Mouse (Mus musculus) heart, embryonic 14.5 days (tissue): ENCODE data around the gene Otx2. TPM values are rescaled to one million over a fixed set of nuclear protein-coding genes. Genes with fewer than 3 reads are reported as not detected.

Experiments used
- ATAC-seq: fragments of 200-750 bp; cut with Nextera tagmentation; 2 replicates; pipeline ENCODE4 v1.8.0; 2017; ENCODE audit warnings: low read depth, moderate TSS enrichment; ENCODE audit not compliant: insufficient number of reproducible peaks, insufficient read depth, low FRiP score
- H3K27ac ChIP-seq, 2 experiments: fragments of 200-500 bp in 1 of 2; fragments of 300-500 bp in 1 of 2; sonication (generic) in 1 of 2; replicated peaks in 1 of 2; 2 replicates each; pipeline ENCODE4 v1.5.1; 2012 to 2014; ENCODE audit warnings: low read depth in 2 of 2, low read length in 2 of 2, control low read depth in 1 of 2, mild to moderate bottlenecking in 1 of 2, mixed read lengths in 1 of 2; ENCODE audit not compliant: control insufficient read depth in 1 of 2, insufficient read depth in 1 of 2
- H3K27me3 ChIP-seq: fragments of 300-500 bp; sonication (generic); 2 replicates; pipeline ENCODE4 v1.6.1; 2014; ENCODE audit warnings: mild to moderate bottlenecking, low read length, control low read depth; ENCODE audit not compliant: control insufficient read depth, insufficient read depth
- H3K36me3 ChIP-seq: fragments of 300-500 bp; sonication (generic); 2 replicates; pipeline ENCODE4 v1.6.1; 2014; ENCODE audit warnings: mild to moderate bottlenecking, control low read depth, low read length, mixed read lengths; ENCODE audit not compliant: control insufficient read depth, insufficient read depth
- H3K4me1 ChIP-seq, 2 experiments: fragments of 200-500 bp in 1 of 2; fragments of 300-500 bp in 1 of 2; sonication (generic) in 1 of 2; 2 replicates each; pipeline ENCODE4 v1.6.1; 2012 to 2014; ENCODE audit warnings: low read length in 2 of 2, control low read depth in 1 of 2, mixed read lengths in 1 of 2; ENCODE audit not compliant: control insufficient read depth in 2 of 2, insufficient read depth in 2 of 2
- H3K4me2 ChIP-seq: fragments of 300-500 bp; sonication (generic); 2 replicates; pipeline ENCODE4 v1.6.1; 2014; ENCODE audit warnings: mild to moderate bottlenecking, low read length
- H3K4me3 ChIP-seq, 2 experiments: fragments of 200-500 bp in 1 of 2; fragments of 300-500 bp in 1 of 2; sonication (generic) in 1 of 2; 2 replicates each; pipeline ENCODE4 v1.5.1; 2012 to 2014; ENCODE audit warnings: low read length in 2 of 2, mild to moderate bottlenecking in 2 of 2, control low read depth in 1 of 2, low read depth in 1 of 2, moderate library complexity in 1 of 2; ENCODE audit not compliant: control insufficient read depth in 1 of 2, insufficient read depth in 1 of 2
- H3K9ac ChIP-seq: fragments of 300-500 bp; sonication (generic); 2 replicates; pipeline ENCODE4 v1.6.1; 2014; ENCODE audit warnings: mild to moderate bottlenecking, low read length
- H3K9me3 ChIP-seq: fragments of 300-500 bp; sonication (generic); 2 replicates; pipeline ENCODE4 v1.6.1; 2016; ENCODE audit warnings: low read length, control low read depth; ENCODE audit not compliant: control insufficient read depth
- WGBS: fragments of 180-500 bp; shearing (Covaris S2); extraction: QIAGEN DNeasy Blood & Tissue Kit; methylation state at CpG from one replicate; pipeline ENCODE4 v1.1.7; 2014; 5-methylcytosine and 5-hydroxymethylcytosine counted together
- polyA plus RNA-seq: library from polyadenylated mRNA; unstranded; fragments of >200 nt; fragmentation: Nextera tagmentation; extraction: Ambion mirVana; gene quantifications from 2 replicates; pipeline ENCODE4 v1.2.1, GENCODE M21; 2014

The Otx2 gene
- polyA plus RNA-seq, 1 experiment from 2014 or later, result not detected

- no peak overlapping the region for H3K4me3 ChIP-seq
Observed at GRCm38 (mm10) chr14:48655792-48656550, 17.6 kb downstream of the Otx2 start.

DNA sequence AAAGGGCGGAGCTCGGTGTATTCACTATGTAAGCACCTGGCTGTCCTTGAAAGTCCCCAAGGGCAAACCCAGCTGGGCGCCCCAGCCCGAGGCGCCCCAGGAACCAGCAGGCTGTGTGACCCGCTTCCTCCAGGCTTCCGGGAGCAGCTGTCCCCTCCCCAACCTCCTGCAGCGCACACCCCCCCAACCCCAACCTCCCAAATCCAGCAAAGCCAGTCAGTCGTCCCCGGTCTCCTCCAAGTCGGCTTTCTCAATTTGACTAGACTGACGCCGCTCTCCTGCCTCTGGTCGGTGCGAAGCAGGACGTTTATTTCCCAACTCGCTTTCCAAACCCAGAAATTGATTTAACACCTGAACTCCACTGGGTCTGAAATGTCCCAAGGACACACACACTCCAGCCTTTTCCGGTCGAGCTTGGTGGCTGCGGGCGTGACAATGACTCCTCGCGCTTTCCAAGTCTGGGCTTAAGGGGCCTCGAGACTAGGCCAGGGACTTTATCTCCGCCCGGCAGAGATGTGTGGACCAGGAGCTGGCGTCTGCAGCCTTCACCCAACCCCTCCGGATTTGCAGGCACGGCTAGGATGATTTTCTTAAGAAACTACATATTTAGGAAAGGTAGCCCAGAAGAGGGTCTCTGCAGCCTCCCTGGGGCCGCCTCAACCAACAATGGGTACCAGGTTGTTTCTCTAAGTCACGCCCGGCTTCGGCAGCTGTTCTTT lies 18.4 kb downstream of the Otx2 start:
- peaks cover 98% of the 10 kb centered on the region for H3K27me3 ChIP-seq
- no peak overlapping the region for H3K9ac ChIP-seq
- no peak overlapping the region for H3K27ac ChIP-seq
- H3K9me3 ChIP-seq, result no peaks in the 10 kb centered on the region
- H3K4me3 ChIP-seq, result peak overlapping the region in 1 of 2 experiments; percentile 1; a peak in 2 of 4 replicates
- 0 out of 2 replicates have a peak overlapping the region, but pooled peaks have one; percentile 7 for H3K4me2 ChIP-seq
- H3K36me3 ChIP-seq, result no peaks in the 10 kb centered on the region
- ATAC-seq, result no peak; the same call in 1 of the 2 replicates
- peaks cover 0 to 6% of the 10 kb centered on the region in 2 experiments; a peak in 1 of 4 replicates for H3K4me1 ChIP-seq
- 2% methylated on average over 33 of the region's 33 CpGs for WGBS

More at GRCm38 (mm10) chr14:48655792-48656550, 17.6 kb downstream of the Otx2 start:
- Histone ChIP-seq H3K4me1 (peaks cover 0 to 6% of the 10 kb centered on the region in 2 experiments; a peak in 1 of 4 replicates), H3K4me2 (no peak overlapping the region), H3K27ac (no peak overlapping the region), H3K27me3 (peaks cover 99% of the 10 kb centered on the region), H3K36me3 (no peaks in the 10 kb centered on the region), H3K9ac (no peak overlapping the region), H3K9me3 (no peaks in the 10 kb centered on the region)
- 11% methylated on average over 21 of the region's 21 CpGs for WGBS
- no peak for ATAC-seq

DNA sequence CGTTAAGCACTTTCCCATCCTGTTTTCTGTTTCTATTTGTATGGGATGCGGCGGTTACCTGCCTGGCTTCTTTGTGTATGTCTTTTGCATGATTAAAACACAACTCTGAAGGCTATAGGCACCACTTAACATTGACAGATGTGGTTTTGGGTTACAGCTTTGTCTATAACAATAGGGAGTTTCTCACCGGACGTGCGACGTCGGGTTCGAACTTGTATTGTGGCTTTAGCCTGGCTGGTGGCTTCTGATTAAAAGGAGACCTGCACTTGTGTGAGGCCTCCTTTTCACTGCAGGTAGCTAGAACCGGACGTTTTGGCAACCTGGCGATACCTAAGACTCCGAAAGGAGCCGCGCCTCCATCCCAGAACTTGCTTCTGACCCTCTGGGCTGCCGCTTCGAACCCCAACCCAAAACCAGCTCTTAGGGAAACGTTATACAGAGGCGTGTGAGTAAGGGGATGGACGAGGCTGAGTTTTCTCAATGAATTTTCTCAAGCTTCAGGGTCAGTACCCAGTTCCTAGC lies 19.0 kb downstream of the Otx2 start:
- no peaks in the 10 kb centered on the region for H3K36me3 ChIP-seq
- 6% methylated on average over 20 of the region's 20 CpGs for WGBS
- H3K4me1 ChIP-seq, result peaks cover 0 to 6% of the 10 kb centered on the region in 2 experiments; a peak in 1 of 4 replicates
- no peak overlapping the region for H3K9ac ChIP-seq
- ATAC-seq, result no peak
- H3K4me2 ChIP-seq, result no peak overlapping the region
- H3K4me3 ChIP-seq, result no peak overlapping the region
- H3K27me3 ChIP-seq, result peaks cover 96% of the 10 kb centered on the region
- no peak overlapping the region for H3K27ac ChIP-seq
- no peaks in the 10 kb centered on the region for H3K9me3 ChIP-seq

- H3K4me2 ChIP-seq, result no peak overlapping the region
- no peak overlapping the region for H3K4me3 ChIP-seq
- no peak overlapping the region for H3K9ac ChIP-seq
- H3K27me3 ChIP-seq, result peaks cover 89% of the 10 kb centered on the region
- 20% methylated on average over 22 of the region's 22 CpGs for WGBS
- no peaks in the 10 kb centered on the region for H3K9me3 ChIP-seq
- no peak for ATAC-seq
- H3K36me3 ChIP-seq, result no peaks in the 10 kb centered on the region
- no peak overlapping the region for H3K27ac ChIP-seq
- H3K4me1 ChIP-seq, result peaks cover 0 to 6% of the 10 kb centered on the region in 2 experiments; a peak in 1 of 4 replicates
Observed at GRCm38 (mm10) chr14:48653676-48654510, 19.7 kb downstream of the Otx2 start.

GRCm38 (mm10) chr14:48653081-48653480 lies 20.5 kb downstream of the Otx2 start:
- no peak overlapping the region for H3K4me3 ChIP-seq
- peaks cover 81% of the 10 kb centered on the region for H3K27me3 ChIP-seq
- WGBS, result 74% methylated on average over 3 of the region's 3 CpGs
- H3K4me1 ChIP-seq, result peaks cover 0 to 6% of the 10 kb centered on the region in 2 experiments; a peak in 1 of 4 replicates
- no peak for ATAC-seq
- no peak overlapping the region for H3K27ac ChIP-seq
- no peak overlapping the region for H3K4me2 ChIP-seq
- no peaks in the 10 kb centered on the region for H3K36me3 ChIP-seq
- H3K9ac ChIP-seq, result no peak overlapping the region
- H3K9me3 ChIP-seq, result no peaks in the 10 kb centered on the region

DNA sequence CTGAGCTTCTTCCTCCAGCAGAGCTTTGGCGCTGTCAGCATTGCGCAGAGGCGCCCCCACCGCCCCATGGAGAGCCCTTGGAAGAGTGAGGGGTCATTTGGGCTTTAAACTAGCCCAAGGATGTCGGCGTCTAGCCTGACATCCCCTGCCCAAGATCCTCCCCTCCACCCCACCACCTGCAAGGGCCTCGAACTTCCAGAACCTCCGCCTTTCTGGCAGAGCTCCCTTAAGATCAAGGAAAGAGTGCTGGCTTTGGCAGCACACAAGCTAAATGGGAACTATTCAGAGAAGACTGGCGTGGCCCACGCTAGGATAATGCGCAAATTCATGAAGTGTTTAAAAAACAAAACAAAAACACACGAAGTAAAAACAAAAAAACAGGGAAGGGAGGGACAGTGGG lies 21.4 kb downstream of the Otx2 start:
- Histone ChIP-seq H3K36me3 (no peaks in the 10 kb centered on the region), H3K4me2 (no peak overlapping the region), H3K4me1 (peaks cover 0 to 6% of the 10 kb centered on the region in 2 experiments; a peak in 1 of 4 replicates), H3K9ac (no peak overlapping the region), H3K27ac (no peak overlapping the region), H3K27me3 (peaks cover 72% of the 10 kb centered on the region), H3K4me3 (no peak overlapping the region), H3K9me3 (no peaks in the 10 kb centered on the region)
- ATAC-seq, result no peak
- WGBS, result 29% methylated on average over 12 of the region's 12 CpGs
